Mouse (Mus musculus): ENCODE measurements at regions not wholly inside any gene's neighbourhood (a gene's known extent, or its start where the extent isn't known, plus 50 kb on each side); places are given as distances from the start of the nearest gene placed in this dataset.

DNA sequence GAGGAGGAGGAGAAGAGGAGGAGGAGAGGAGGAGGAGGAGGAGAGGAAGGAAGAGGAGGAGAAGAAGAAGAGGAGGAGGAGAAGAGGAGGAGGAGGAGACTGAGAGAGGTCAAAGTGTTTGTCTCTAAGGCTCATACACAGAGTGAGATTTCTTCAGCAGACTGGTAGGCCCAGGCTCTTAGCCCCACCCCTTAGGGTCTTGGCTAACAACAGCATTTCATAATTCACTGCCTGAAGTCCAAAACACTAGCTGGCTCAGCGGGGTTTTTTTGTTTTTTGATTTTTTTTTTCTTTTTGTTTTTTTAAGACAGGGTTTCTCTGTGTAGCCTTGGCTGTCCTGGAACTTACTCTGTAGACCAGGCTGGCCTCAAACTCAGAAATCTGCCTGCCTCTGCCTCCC, 86.5 kb upstream of the Barx2 start:
- peaks cover 16% of the 10 kb centered on the region for H3K4me1 ChIP-seq (ENCODE audit: insufficient read depth)
- no peak overlapping the region for H3K4me3 ChIP-seq (ENCODE audit: low read depth, low read length)
- H3K36me3 ChIP-seq (replicated peaks; ENCODE audit: insufficient read depth, low read length) = no peaks in the 10 kb centered on the region
- H3K9me3 ChIP-seq (ENCODE audit: low read length) = no peaks in the 10 kb centered on the region
- no peaks in the 10 kb centered on the region for H3K27me3 ChIP-seq (ENCODE audit: insufficient read depth, low read length)
- WGBS (ENCODE audit: insufficient replicate concordance) = 21% methylated on average over 1 of the region's 1 CpGs
- no peak overlapping the region for H3K27ac ChIP-seq (ENCODE audit: low read depth)
- DNase-seq (peak; percentile 39), ATAC-seq (peak; percentile 69)
- TF ChIP-seq EP300 (IDR thresholded peaks at IDR 0.05; ENCODE audit: low read depth) = no peak
- TF ChIP-seq CTCF (IDR thresholded peaks at IDR 0.05; ENCODE audit: low read depth) = no peak
- no peak overlapping the region for H3K9ac ChIP-seq (replicated peaks)
- H3K4me2 ChIP-seq (ENCODE audit: low read depth, low read length) = no peak overlapping the region

DNA sequence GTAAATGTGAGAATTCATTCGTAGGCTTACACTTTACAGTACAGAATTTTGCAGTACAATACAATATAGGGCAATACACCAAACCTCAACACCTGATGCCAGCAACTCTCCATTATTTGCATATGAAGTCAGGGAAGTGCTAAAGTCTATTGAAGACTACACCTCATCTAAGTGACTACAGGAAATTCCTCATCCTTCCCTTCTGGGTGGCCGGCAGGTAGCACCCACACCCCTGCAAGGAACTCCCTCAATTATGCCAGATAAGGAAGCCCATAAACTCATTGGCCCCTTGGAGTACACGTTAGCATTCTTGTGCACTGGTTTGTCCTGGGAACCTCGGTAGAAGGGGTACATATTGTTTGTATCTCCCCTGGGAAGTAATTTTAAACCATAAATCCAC, 89.7 kb upstream of the Barx2 start:
- Histone ChIP-seq H3K4me2 (ENCODE audit: low read depth, low read length) (no peak overlapping the region), H3K4me3 (ENCODE audit: low read depth, low read length) (no peak overlapping the region), H3K27me3 (ENCODE audit: insufficient read depth, low read length) (no peaks in the 10 kb centered on the region), H3K9ac (replicated peaks) (no peak overlapping the region), H3K27ac (ENCODE audit: low read depth) (no peak overlapping the region), H3K4me1 (ENCODE audit: insufficient read depth) (peaks cover 5% of the 10 kb centered on the region), H3K9me3 (ENCODE audit: low read length) (no peaks in the 10 kb centered on the region), H3K36me3 (replicated peaks; ENCODE audit: insufficient read depth, low read length) (no peaks in the 10 kb centered on the region)
- WGBS (ENCODE audit: insufficient replicate concordance) = 64% methylated on average over 4 of the region's 4 CpGs
- no peak for TF ChIP-seq EP300 (IDR thresholded peaks at IDR 0.05; ENCODE audit: low read depth)
- TF ChIP-seq CTCF (IDR thresholded peaks at IDR 0.05; ENCODE audit: low read depth) = no peak
- DNase-seq (no peak), ATAC-seq (no peak)

DNA sequence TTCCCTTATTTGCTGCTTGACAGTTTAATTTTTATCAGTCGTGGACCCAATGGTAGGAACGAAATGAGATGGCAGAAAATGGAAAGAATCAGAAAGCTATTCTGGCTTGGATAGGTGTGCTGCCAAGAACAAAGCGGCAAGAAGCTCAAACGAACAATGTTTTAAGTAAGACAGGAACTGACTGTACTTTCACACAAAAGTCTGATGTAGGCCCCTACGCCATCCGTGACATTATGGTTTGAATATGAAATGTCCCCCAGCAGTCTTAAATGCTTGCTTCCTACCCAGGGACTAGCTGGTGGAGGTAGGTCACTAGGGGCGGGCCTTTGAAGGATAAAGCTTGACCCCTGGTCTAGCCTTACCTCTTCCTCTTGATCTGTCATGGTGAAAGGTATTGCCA, 90.5 kb upstream of the Barx2 start:
- Histone ChIP-seq H3K27ac (ENCODE audit: low read depth) (no peak overlapping the region), H3K4me1 (ENCODE audit: insufficient read depth) (peaks cover 4% of the 10 kb centered on the region; the same call in 1 of the 2 replicates), H3K9me3 (ENCODE audit: low read length) (no peaks in the 10 kb centered on the region), H3K4me3 (ENCODE audit: low read depth, low read length) (no peak overlapping the region), H3K9ac (replicated peaks) (no peak overlapping the region), H3K36me3 (replicated peaks; ENCODE audit: insufficient read depth, low read length) (no peaks in the 10 kb centered on the region), H3K27me3 (ENCODE audit: insufficient read depth, low read length) (no peaks in the 10 kb centered on the region), H3K4me2 (ENCODE audit: low read depth, low read length) (no peak overlapping the region)
- DNase-seq = no peak
- no peak for ATAC-seq
- 82% methylated on average over 7 of the region's 7 CpGs for WGBS (ENCODE audit: insufficient replicate concordance)
- TF ChIP-seq EP300 (IDR thresholded peaks at IDR 0.05; ENCODE audit: low read depth) (no peak), CTCF (IDR thresholded peaks at IDR 0.05; ENCODE audit: low read depth) (no peak)

DNA sequence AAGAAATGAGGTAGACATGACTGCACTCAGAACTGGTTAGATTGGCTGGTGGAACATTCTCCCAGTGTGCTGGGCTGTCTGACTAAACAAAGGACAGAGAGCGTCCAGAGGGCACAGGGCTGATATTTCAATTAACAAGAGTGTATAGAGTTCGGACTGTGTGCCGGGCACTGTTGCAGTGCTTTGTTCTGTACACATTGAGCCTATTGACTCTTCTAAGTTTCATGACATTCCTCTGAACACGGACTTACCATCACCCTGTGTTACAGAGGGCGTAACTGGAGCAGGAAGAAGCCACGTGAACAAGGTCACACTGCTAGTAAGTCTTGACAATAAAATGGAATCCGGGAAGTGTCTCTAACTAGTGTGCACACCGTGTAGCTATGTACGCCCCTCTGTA, 92.1 kb upstream of the Barx2 start:
- Histone ChIP-seq H3K4me3 (ENCODE audit: low read depth, low read length) (no peak overlapping the region), H3K4me2 (ENCODE audit: low read depth, low read length) (no peak overlapping the region), H3K36me3 (replicated peaks; ENCODE audit: insufficient read depth, low read length) (no peaks in the 10 kb centered on the region), H3K27ac (ENCODE audit: low read depth) (peak overlapping the region; percentile 89), H3K4me1 (ENCODE audit: insufficient read depth) (peaks cover 4% of the 10 kb centered on the region; the same call in 1 of the 2 replicates), H3K27me3 (ENCODE audit: insufficient read depth, low read length) (no peaks in the 10 kb centered on the region), H3K9ac (replicated peaks) (no peak overlapping the region), H3K9me3 (ENCODE audit: low read length) (no peaks in the 10 kb centered on the region)
- no peak for TF ChIP-seq CTCF (IDR thresholded peaks at IDR 0.05; ENCODE audit: low read depth)
- no peak for TF ChIP-seq EP300 (IDR thresholded peaks at IDR 0.05; ENCODE audit: low read depth)
- ATAC-seq (peak; percentile 94), DNase-seq (peak; percentile 25)
- 69% methylated on average over 9 of the region's 9 CpGs for whole genome bisulfite sequencing (ENCODE audit: insufficient replicate concordance)

DNA sequence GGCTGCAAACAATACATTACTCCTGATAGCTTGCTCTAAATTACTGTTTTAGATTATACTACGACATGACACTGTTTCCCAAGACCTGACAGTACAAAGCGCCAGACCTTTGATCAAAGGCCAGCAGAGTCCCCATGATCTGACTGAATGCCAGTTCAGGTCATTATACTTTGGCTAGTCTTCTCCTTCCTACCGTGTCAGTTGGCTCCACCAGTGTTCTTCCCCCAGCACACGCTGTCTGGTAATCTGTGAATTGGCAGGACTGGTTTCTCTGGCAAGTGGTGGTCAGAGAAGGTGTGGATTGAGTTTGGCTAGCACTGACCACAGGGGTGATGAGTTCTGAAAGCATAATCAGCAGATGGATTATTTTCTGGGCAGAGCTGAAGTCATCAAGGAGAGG, 93.1 kb upstream of the Barx2 start:
- Histone ChIP-seq H3K4me3 (ENCODE audit: low read depth, low read length) (no peak overlapping the region), H3K27me3 (ENCODE audit: insufficient read depth, low read length) (no peaks in the 10 kb centered on the region), H3K4me1 (ENCODE audit: insufficient read depth) (peaks cover 4% of the 10 kb centered on the region; the same call in 1 of the 2 replicates), H3K36me3 (replicated peaks; ENCODE audit: insufficient read depth, low read length) (no peaks in the 10 kb centered on the region), H3K27ac (ENCODE audit: low read depth) (peak overlapping the region; percentile 89), H3K4me2 (ENCODE audit: low read depth, low read length) (0 out of 2 replicates have a peak overlapping the region, but pooled peaks have one; percentile 4), H3K9me3 (ENCODE audit: low read length) (no peaks in the 10 kb centered on the region), H3K9ac (replicated peaks) (no peak overlapping the region)
- TF ChIP-seq EP300 (IDR thresholded peaks at IDR 0.05; ENCODE audit: low read depth) (no peak), CTCF (IDR thresholded peaks at IDR 0.05; ENCODE audit: low read depth) (no peak)
- DNase-seq = peak; percentile 41
- 56% methylated on average over 4 of the region's 4 CpGs for WGBS (ENCODE audit: insufficient replicate concordance)
- peak; percentile 72 for ATAC-seq

DNA sequence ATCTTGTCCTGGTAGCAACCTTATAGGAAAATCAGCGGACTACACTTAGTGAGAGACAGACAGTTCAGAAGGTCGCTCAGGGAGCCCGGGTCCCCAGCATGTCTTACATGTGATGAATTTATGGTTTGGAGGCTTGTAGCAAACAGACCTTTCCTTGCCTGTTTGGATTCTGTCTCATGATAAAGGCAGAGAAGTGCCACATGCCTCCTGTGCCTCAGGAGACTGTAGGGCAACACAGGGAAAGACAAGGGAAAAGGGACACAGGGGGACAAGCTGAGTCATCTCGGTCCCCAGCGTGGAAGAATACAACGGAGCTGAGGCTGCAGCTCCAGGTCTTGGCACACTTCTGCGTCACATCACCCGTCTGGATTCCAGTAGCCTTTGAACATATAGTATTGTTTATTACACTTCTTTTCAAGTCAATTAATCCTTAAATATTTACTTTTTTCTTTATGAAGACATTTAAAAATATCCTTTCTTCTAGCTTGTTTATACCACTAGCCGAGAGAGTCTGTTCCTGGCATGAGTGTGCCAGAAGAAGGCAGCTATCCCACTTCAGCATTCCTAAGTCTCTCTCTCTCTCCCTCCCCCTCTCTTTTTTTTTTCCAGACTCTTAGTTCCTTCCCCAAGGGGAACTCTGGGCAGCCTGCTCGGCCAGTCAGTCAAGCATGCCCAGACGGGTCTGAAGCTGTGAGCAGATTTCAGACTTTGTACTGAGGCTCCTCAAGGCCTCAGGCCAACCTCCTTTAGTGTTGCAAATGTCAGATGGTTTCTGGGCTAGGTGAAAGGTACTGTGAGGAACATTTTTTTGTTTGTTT, 97.9 kb upstream of the Barx2 start:
- Histone ChIP-seq H3K4me1 (ENCODE audit: insufficient read depth) (peaks cover 4% of the 10 kb centered on the region; the same call in 1 of the 2 replicates), H3K27ac (ENCODE audit: low read depth) (no peak overlapping the region), H3K4me3 (ENCODE audit: low read depth, low read length) (no peak overlapping the region), H3K27me3 (ENCODE audit: insufficient read depth, low read length) (no peaks in the 10 kb centered on the region), H3K9me3 (ENCODE audit: low read length) (no peaks in the 10 kb centered on the region), H3K36me3 (replicated peaks; ENCODE audit: insufficient read depth, low read length) (no peaks in the 10 kb centered on the region), H3K4me2 (ENCODE audit: low read depth, low read length) (no peak overlapping the region), H3K9ac (replicated peaks) (no peak overlapping the region)
- WGBS (ENCODE audit: insufficient replicate concordance) = 57% methylated on average over 11 of the region's 11 CpGs
- ATAC-seq = no peak
- TF ChIP-seq EP300 (IDR thresholded peaks at IDR 0.05; ENCODE audit: low read depth) = no peak
- TF ChIP-seq CTCF (IDR thresholded peaks at IDR 0.05; ENCODE audit: low read depth) = no peak
- DNase-seq = no peak
